Mouse (Mus musculus): ENCODE data around the gene Zbed5. TPM values are rescaled to one million over a fixed set of nuclear protein-coding genes. Genes with fewer than 3 reads are reported as not detected.

Zbed5 gene
- 8.7 and 9.0 TPM in 2 replicates for polyA plus RNA-seq (2015; fragmentation: Nextera tagmentation; extraction: Ambion mirVana)

- Histone ChIP-seq H3K27ac (peak within 1 kb of the TSS; percentile 22; the same call in 1 of the 2 replicates), H3K9me3 (no peaks in the 10 kb centered on the region), H3K4me3 (peak within 1 kb of the TSS; percentile 74), H3K27me3 (no peaks in the 10 kb centered on the region), H3K4me2 (peak within 1 kb of the TSS; percentile 88), H3K9ac (peak within 1 kb of the TSS; percentile 77), H3K4me1 (peaks cover 8% of the 10 kb centered on the region), H3K36me3 (0 out of 2 replicates have a peak, but pooled peaks cover 1% of the 10 kb centered on the region)
- WGBS = 2% methylated on average over 44 of the region's 44 CpGs
- ATAC-seq (ENCODE audit: insufficient number of reproducible peaks, insufficient read depth, low FRiP score, low TSS enrichment, low read depth) = peak; percentile 98
These were observed at the start of gene Zbed5 for GRCm38 (mm10) chr5:129895198-129896088. Zbed5 (plus strand) TSS chr5:129895723.

DNA sequence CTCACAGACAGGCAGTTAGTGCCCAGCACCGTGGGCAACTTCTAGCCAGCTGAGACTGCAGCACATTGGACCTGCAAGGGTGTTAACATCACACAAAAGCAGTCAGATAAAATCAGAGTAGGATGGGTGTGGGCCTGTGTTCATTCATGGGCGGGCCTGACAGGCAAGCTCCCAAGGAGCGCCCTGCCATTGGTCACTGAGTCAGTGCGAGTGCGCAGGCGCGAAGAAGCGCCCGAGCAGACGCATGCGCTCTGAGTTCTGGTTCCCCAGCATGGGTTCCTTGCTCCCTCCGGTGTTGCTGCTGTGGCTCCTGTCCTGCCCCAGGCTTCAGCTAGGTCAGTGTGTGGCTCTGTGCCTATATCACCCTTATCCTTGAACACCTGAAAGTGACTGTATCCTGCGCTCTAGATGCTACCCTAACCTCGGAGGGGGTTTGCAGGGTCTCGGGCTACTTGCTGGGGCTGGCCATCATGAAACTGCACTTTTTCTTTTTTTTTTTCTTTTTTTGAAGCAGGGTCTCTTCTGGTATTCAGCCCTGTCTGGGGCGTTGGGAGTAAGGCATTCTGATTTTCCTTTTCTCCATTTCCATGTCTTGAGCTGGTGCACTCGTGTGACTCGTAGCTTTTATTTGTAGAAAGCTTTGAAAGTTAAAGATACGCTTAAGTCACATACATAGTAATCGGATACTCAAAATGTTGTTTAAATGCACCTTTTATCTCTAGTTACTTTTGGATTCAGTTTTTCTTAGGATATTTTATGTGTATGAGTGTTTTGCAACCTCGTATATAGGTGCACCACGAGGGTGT lies 48.6 kb upstream of the Zbed5 start, which contains the start of gene Sumf2:
Gene Sumf2, plus strand, starts transcription at position 235 of the 806 bp plus-strand sequence.
- H3K4me1 ChIP-seq = peaks cover 10% of the 10 kb centered on the region
- no peaks in the 10 kb centered on the region for H3K27me3 ChIP-seq
- peak; percentile 97 for ATAC-seq (ENCODE audit: insufficient number of reproducible peaks, insufficient read depth, low FRiP score, low TSS enrichment, low read depth)
- peak within 1 kb of the TSS; percentile 79 for H3K4me3 ChIP-seq
- peak within 1 kb of the TSS; percentile 68 for H3K4me2 ChIP-seq
- peaks cover 46% of the 10 kb centered on the region for H3K36me3 ChIP-seq
- H3K27ac ChIP-seq = peak within 1 kb of the TSS; percentile 48; the same call in 1 of the 2 replicates
- H3K9me3 ChIP-seq = no peaks in the 10 kb centered on the region
- WGBS = 11% methylated on average over 22 of the region's 22 CpGs
- peak within 1 kb of the TSS; percentile 83 for H3K9ac ChIP-seq

- Histone ChIP-seq H3K36me3 (peaks cover 46% of the 10 kb centered on the region), H3K9ac (peak overlapping the region; percentile 83), H3K4me3 (peak overlapping the region; percentile 79), H3K4me1 (peaks cover 10% of the 10 kb centered on the region), H3K27ac (no peak overlapping the region), H3K9me3 (no peaks in the 10 kb centered on the region), H3K4me2 (peak overlapping the region; percentile 68), H3K27me3 (no peaks in the 10 kb centered on the region)
- WGBS = 62% methylated on average over 8 of the region's 8 CpGs
- ATAC-seq (ENCODE audit: insufficient number of reproducible peaks, insufficient read depth, low FRiP score, low TSS enrichment, low read depth) = no peak
These were observed 48.0 kb upstream of the Zbed5 start for GRCm38 (mm10) chr5:129847558-129847820.

- no peak overlapping the region for H3K4me3 ChIP-seq
- H3K27me3 ChIP-seq = no peaks in the 10 kb centered on the region
- H3K27ac ChIP-seq = no peak overlapping the region
- H3K36me3 ChIP-seq = peaks cover 76% of the 10 kb centered on the region
- no peaks in the 10 kb centered on the region for H3K4me1 ChIP-seq
- H3K4me2 ChIP-seq = no peak overlapping the region
- H3K9ac ChIP-seq = no peak overlapping the region
- H3K9me3 ChIP-seq = no peaks in the 10 kb centered on the region
- 33% methylated on average over 5 of the region's 5 CpGs for WGBS
- ATAC-seq (ENCODE audit: insufficient number of reproducible peaks, insufficient read depth, low FRiP score, low TSS enrichment, low read depth) = no peak
These were observed 40.4 kb upstream of the Zbed5 start for GRCm38 (mm10) chr5:129855163-129855562.

GRCm38 (mm10) chr5:129856414-129856813 lies 39.1 kb upstream of the Zbed5 start:
- Histone ChIP-seq H3K27me3 (no peaks in the 10 kb centered on the region), H3K4me3 (no peak overlapping the region), H3K9ac (no peak overlapping the region), H3K4me2 (no peak overlapping the region), H3K27ac (no peak overlapping the region), H3K36me3 (peaks cover 83% of the 10 kb centered on the region), H3K4me1 (no peaks in the 10 kb centered on the region), H3K9me3 (no peaks in the 10 kb centered on the region)
- 87% methylated on average over 5 of the region's 5 CpGs for WGBS
- ATAC-seq (ENCODE audit: insufficient number of reproducible peaks, insufficient read depth, low FRiP score, low TSS enrichment, low read depth) = no peak

GRCm38 (mm10) chr5:129862325-129862724 lies 33.2 kb upstream of the Zbed5 start:
- H3K36me3 ChIP-seq = peaks cover 53% of the 10 kb centered on the region
- no peak overlapping the region for H3K4me3 ChIP-seq
- H3K4me2 ChIP-seq = no peak overlapping the region
- H3K4me1 ChIP-seq = peaks cover 6% of the 10 kb centered on the region
- H3K27me3 ChIP-seq = no peaks in the 10 kb centered on the region
- H3K9ac ChIP-seq = no peak overlapping the region
- no peak for ATAC-seq (ENCODE audit: insufficient number of reproducible peaks, insufficient read depth, low FRiP score, low TSS enrichment, low read depth)
- 98% methylated on average over 6 of the region's 6 CpGs for WGBS
- H3K27ac ChIP-seq = no peak overlapping the region
- H3K9me3 ChIP-seq = no peaks in the 10 kb centered on the region

- Histone ChIP-seq H3K4me1 (peaks cover 6% of the 10 kb centered on the region), H3K9ac (0 out of 2 replicates have a peak overlapping the region, but pooled peaks have one; percentile 46), H3K36me3 (peaks cover 36% of the 10 kb centered on the region), H3K27me3 (no peaks in the 10 kb centered on the region), H3K4me3 (no peak overlapping the region), H3K27ac (no peak overlapping the region), H3K9me3 (no peaks in the 10 kb centered on the region), H3K4me2 (peak overlapping the region; percentile 40; the same call in 1 of the 2 replicates)
- ATAC-seq (ENCODE audit: insufficient number of reproducible peaks, insufficient read depth, low FRiP score, low TSS enrichment, low read depth) = no peak
- WGBS = 11% methylated on average over 18 of the region's 18 CpGs
These were observed 31.1 kb upstream of the Zbed5 start for GRCm38 (mm10) chr5:129864467-129864866.

DNA sequence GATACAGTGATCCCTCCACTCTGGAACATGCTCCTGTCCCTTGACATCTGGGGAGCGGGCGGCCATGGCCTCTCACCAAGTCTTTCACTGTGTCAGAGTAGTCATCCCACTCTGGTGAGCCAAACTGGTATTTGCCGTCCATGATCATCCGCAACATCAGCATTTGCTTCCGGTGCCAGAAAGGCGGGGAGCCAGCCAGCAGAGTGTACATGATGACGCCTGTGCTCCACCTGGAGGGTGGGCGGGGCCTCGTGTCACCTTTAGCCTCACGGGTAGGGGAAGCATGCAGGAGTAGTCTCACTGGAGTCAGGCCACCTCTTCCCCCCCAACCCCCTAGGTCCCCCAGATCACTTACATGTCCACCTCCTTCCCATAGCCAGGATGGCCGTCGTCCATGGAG lies 29.7 kb upstream of the Zbed5 start:
- H3K9ac ChIP-seq = no peak overlapping the region
- no peak for ATAC-seq (ENCODE audit: insufficient number of reproducible peaks, insufficient read depth, low FRiP score, low TSS enrichment, low read depth)
- H3K4me1 ChIP-seq = peaks cover 6% of the 10 kb centered on the region
- no peaks in the 10 kb centered on the region for H3K9me3 ChIP-seq
- H3K4me3 ChIP-seq = no peak overlapping the region
- H3K36me3 ChIP-seq = peaks cover 22% of the 10 kb centered on the region
- no peaks in the 10 kb centered on the region for H3K27me3 ChIP-seq
- no peak overlapping the region for H3K4me2 ChIP-seq
- WGBS = 85% methylated on average over 12 of the region's 12 CpGs
- H3K27ac ChIP-seq = no peak overlapping the region

GRCm38 (mm10) chr5:129869238-129869995 lies 26.1 kb upstream of the Zbed5 start:
- Histone ChIP-seq H3K9ac (no peak overlapping the region), H3K27ac (no peak overlapping the region), H3K36me3 (no peaks in the 10 kb centered on the region), H3K9me3 (no peaks in the 10 kb centered on the region), H3K4me2 (no peak overlapping the region), H3K4me3 (no peak overlapping the region), H3K27me3 (no peaks in the 10 kb centered on the region), H3K4me1 (peaks cover 2% of the 10 kb centered on the region)
- ATAC-seq (ENCODE audit: insufficient number of reproducible peaks, insufficient read depth, low FRiP score, low TSS enrichment, low read depth) = no peak
- 89% methylated on average over 19 of the region's 19 CpGs for WGBS

GRCm38 (mm10) chr5:129871238-129871637 lies 24.3 kb upstream of the Zbed5 start:
- no peak overlapping the region for H3K27ac ChIP-seq
- H3K36me3 ChIP-seq = no peaks in the 10 kb centered on the region
- WGBS = 68% methylated on average over 2 of the region's 2 CpGs
- no peaks in the 10 kb centered on the region for H3K4me1 ChIP-seq
- no peaks in the 10 kb centered on the region for H3K27me3 ChIP-seq
- H3K9ac ChIP-seq = no peak overlapping the region
- no peak overlapping the region for H3K4me2 ChIP-seq
- H3K9me3 ChIP-seq = no peaks in the 10 kb centered on the region
- H3K4me3 ChIP-seq = no peak overlapping the region
- ATAC-seq (ENCODE audit: insufficient number of reproducible peaks, insufficient read depth, low FRiP score, low TSS enrichment, low read depth) = no peak

- Histone ChIP-seq H3K27ac (no peak overlapping the region), H3K4me2 (no peak overlapping the region), H3K9me3 (no peaks in the 10 kb centered on the region), H3K27me3 (no peaks in the 10 kb centered on the region), H3K4me3 (no peak overlapping the region), H3K4me1 (no peaks in the 10 kb centered on the region), H3K9ac (no peak overlapping the region), H3K36me3 (no peaks in the 10 kb centered on the region)
- ATAC-seq (ENCODE audit: insufficient number of reproducible peaks, insufficient read depth, low FRiP score, low TSS enrichment, low read depth) = no peak
- WGBS = 80% methylated on average over 12 of the region's 12 CpGs
These were observed 21.6 kb upstream of the Zbed5 start for GRCm38 (mm10) chr5:129873942-129874341.
